Mouse (Mus musculus) hindbrain, embryonic 10.5 days (tissue): ENCODE data around the gene Dennd4a. TPM values are rescaled to one million over a fixed set of nuclear protein-coding genes. Genes with fewer than 3 reads are reported as not detected.

Experiments used
- DNase-seq: peaks from one replicate; pipeline ENCODE4 v3.0.0-alpha.2; 2017; ENCODE audit warnings: low spot score
- H3K27ac ChIP-seq: fragments of 300-500 bp; sonication (generic); 2 replicates; pipeline ENCODE4 v1.5.1; 2016; ENCODE audit warnings: mild to moderate bottlenecking, moderate library complexity
- H3K27me3 ChIP-seq: fragments of 300-500 bp; sonication (generic); 2 replicates; pipeline ENCODE4 v1.6.1; 2016; ENCODE audit warnings: mild to moderate bottlenecking; ENCODE audit not compliant: poor library complexity, insufficient read depth, severe bottlenecking
- H3K36me3 ChIP-seq: fragments of 300-500 bp; sonication (generic); 2 replicates; pipeline ENCODE4 v1.6.1; 2016; ENCODE audit warnings: mild to moderate bottlenecking, moderate library complexity
- H3K4me1 ChIP-seq: fragments of 300-500 bp; sonication (generic); replicated peaks from 2 replicates; pipeline ENCODE4 v1.6.1; 2016; ENCODE audit warnings: mild to moderate bottlenecking
- H3K4me3 ChIP-seq: fragments of 300-500 bp; sonication (generic); 2 replicates; pipeline ENCODE4 v1.5.1; 2016; ENCODE audit warnings: mild to moderate bottlenecking, moderate library complexity
- H3K9me3 ChIP-seq: fragments of 300-500 bp; sonication (generic); 2 replicates; pipeline ENCODE4 v1.6.1; 2016; ENCODE audit warnings: mild to moderate bottlenecking, moderate library complexity
- WGBS: fragments of 180-500 bp; shearing (Covaris S2); methylation state at CpG from one replicate; pipeline ENCODE4 v1.1.7; 2016; 5-methylcytosine and 5-hydroxymethylcytosine counted together
- polyA plus RNA-seq: library from polyadenylated mRNA; unstranded; fragments of >200 nt; fragmentation: Nextera tagmentation; extraction: Ambion mirVana; gene quantifications from 2 replicates; pipeline ENCODE4 v1.2.1, GENCODE M21; 2016

Dennd4a gene
- polyA plus RNA-seq, 1 experiment from 2014 or later, result 8.8 TPM

- H3K36me3 ChIP-seq, result peaks cover 8% of the 10 kb centered on the region
- H3K27me3 ChIP-seq, result no peaks in the 10 kb centered on the region
- no peaks in the 10 kb centered on the region for H3K9me3 ChIP-seq
- peak; percentile 60 for DNase-seq
- 41% methylated on average over 16 of the region's 16 CpGs for WGBS
- H3K27ac ChIP-seq, result peak overlapping the region; percentile 67; the same call in 1 of the 2 replicates
- H3K4me1 ChIP-seq, result peaks cover 7% of the 10 kb centered on the region; the same call in 1 of the 2 replicates
- peak overlapping the region; percentile 43 for H3K4me3 ChIP-seq
These were observed 107.4 kb downstream of the Dennd4a start for GRCm38 (mm10) chr9:64918560-64918959.

DNA sequence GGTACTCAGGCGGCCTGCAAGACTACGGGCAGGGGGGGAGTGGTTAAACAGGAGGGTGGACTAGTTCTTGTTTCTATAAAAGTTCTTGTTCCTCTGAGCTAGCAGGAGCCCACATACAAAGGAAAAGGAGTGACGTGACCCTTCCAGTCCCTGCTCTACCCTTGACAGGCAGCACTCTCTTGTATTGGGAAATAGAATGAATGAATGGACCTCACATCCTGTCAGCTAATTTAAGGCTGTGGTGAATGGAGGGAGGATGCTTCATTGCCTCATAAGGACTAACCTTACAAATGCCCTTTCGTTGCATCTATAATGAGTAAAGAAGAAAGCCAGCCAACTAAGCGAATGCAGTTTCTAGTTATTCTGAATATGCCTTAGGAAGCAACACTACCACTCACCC, 114.6 kb downstream of the Dennd4a start:
- no peak for DNase-seq
- no peaks in the 10 kb centered on the region for H3K27me3 ChIP-seq
- WGBS, result 64% methylated on average over 5 of the region's 5 CpGs
- no peak overlapping the region for H3K27ac ChIP-seq
- H3K4me3 ChIP-seq, result no peak overlapping the region
- no peaks in the 10 kb centered on the region for H3K36me3 ChIP-seq
- H3K4me1 ChIP-seq, result 0 out of 2 replicates have a peak, but pooled peaks cover 2% of the 10 kb centered on the region
- H3K9me3 ChIP-seq, result no peaks in the 10 kb centered on the region

- H3K27me3 ChIP-seq, result no peaks in the 10 kb centered on the region
- H3K4me1 ChIP-seq, result 0 out of 2 replicates have a peak, but pooled peaks cover 2% of the 10 kb centered on the region
- H3K27ac ChIP-seq, result no peak overlapping the region
- 89% methylated on average over 8 of the region's 8 CpGs for WGBS
- H3K9me3 ChIP-seq, result no peaks in the 10 kb centered on the region
- H3K36me3 ChIP-seq, result no peaks in the 10 kb centered on the region
- DNase-seq, result no peak
- H3K4me3 ChIP-seq, result no peak overlapping the region
These were observed 115.3 kb downstream of the Dennd4a start for GRCm38 (mm10) chr9:64926201-64926991.

DNA sequence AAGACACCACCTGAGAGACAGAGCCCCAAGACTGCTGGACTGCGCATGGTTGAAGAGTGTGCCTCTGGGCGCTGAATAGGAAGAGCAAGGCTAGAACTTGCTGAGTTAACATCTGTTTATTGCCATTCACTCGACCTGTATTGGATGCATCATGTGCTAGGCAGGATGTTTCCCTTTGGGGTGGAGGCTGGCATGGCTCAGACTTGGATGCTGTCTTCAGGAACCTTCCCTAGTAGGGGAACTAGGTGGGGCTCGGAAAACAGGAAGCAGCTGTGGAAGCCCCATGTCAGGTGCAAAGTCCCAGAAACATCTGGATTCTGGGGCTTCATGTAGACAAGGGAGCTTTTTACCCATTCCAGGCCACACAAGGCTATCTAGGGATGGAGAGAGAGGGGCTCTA, 119.1 kb downstream of the Dennd4a start:
- Histone ChIP-seq H3K4me1 (peaks cover 17% of the 10 kb centered on the region), H3K36me3 (no peaks in the 10 kb centered on the region), H3K27me3 (no peaks in the 10 kb centered on the region), H3K9me3 (no peaks in the 10 kb centered on the region), H3K4me3 (no peak overlapping the region), H3K27ac (no peak overlapping the region)
- 84% methylated on average over 4 of the region's 4 CpGs for WGBS
- DNase-seq, result no peak

DNA sequence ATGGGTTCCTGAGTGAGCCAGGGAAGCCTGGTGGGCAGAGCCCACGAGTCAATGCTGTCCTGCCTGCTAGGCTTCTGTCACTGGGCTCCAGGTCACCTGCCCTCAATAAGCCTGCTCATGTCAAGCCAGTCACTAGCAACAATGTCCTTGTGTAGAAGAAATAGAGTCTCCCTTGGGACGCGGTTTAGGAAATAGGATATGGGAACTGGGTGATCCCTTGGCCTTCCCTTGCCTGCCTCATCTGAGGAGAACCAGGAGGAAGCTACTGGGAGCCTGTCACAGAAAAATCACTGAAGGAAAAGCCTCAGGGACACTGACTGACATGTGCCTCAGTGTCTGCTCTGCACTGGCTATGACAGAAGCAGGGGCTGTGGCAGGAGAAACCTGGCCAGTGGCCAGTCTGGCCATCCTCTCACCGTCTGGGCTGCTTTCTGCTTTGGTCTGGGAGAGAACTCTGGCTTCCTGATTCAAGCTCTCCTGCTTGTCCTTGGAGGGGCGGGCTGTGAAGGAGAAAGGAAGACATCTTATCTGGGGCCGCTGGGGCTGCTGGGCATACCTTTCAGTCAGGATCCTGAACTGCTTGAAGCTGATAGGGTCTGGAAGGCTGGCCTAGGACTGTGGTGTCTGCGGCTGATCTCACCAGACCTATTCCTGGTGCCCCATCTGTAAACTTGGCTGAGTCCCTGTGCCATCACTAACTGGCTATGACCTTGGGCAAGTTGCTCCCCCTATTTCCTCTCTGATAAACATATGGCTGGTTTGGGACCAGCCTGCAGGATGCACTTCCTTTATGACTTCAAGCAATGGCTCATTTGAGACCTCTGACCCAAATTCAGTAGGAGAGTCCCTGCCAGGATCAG, 120.8 kb downstream of the Dennd4a start:
- Histone ChIP-seq H3K27me3 (no peaks in the 10 kb centered on the region; the same call in none of the 2 replicates), H3K36me3 (no peaks in the 10 kb centered on the region), H3K4me1 (peaks cover 23% of the 10 kb centered on the region), H3K27ac (peak overlapping the region; percentile 20; the same call in 1 of the 2 replicates), H3K4me3 (no peak overlapping the region), H3K9me3 (no peaks in the 10 kb centered on the region)
- no peak for DNase-seq
- 77% methylated on average over 7 of the region's 7 CpGs for WGBS

DNA sequence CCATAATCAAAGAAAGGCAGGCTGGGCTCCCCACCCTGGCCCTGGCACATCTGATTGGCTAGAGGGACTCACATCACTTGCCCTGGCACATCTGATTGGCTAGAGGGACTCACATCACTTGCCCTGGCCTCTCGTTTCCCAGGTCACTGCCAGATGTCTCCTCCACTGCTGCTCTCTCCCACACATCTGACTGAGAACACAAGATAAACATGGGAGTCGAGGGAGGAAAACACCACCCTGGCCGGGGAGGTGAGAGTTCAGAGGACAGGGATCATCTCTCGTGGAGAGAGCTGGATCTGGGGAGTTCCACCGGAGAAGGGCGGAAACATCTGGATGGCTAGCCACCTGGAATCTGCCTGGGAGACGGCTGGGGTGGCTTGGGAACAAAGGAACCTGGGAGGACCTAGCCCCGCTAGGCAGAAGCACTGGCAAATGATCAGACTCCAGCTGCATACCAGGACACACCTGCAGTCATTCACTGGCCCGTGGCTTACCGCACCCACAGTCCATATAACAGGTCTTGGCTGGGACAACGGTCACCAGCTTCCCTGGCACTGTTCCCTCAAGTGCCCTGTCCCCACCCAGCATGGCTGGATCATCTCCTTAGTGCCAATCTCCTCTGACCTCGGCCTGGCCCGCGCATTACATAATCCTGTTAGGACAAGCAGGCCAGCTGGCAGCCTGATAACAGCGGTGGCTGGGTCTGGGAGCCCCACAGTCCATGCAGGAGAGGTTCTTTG, 123.0 kb downstream of the Dennd4a start:
- DNase-seq, result peak; percentile 49
- no peaks in the 10 kb centered on the region; the same call in none of the 2 replicates for H3K27me3 ChIP-seq
- H3K36me3 ChIP-seq, result no peaks in the 10 kb centered on the region
- H3K9me3 ChIP-seq, result no peaks in the 10 kb centered on the region
- H3K27ac ChIP-seq, result peak overlapping the region; percentile 71
- 66% methylated on average over 15 of the region's 15 CpGs for WGBS
- peaks cover 23% of the 10 kb centered on the region for H3K4me1 ChIP-seq
- peak overlapping the region; percentile 16; the same call in 1 of the 2 replicates for H3K4me3 ChIP-seq

DNA sequence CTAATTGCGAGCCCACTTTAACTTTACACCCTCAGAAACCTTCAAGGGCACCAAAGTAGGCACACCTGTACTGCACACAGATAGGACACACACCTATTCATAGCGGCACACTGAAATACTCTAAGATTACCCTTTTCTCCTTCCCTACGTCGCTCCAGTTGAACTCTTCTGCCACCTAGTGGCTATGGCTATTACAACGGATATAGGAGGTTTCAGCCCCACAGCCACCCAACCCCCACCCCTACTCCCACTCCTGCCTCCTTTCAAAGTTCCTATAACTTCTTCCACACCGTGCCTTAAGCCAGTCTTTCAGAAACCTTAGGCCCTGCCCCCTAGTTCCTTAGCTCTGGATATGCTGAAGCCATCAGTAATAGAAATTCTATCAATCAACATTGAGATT, 125.4 kb downstream of the Dennd4a start:
- Histone ChIP-seq H3K4me1 (peaks cover 23% of the 10 kb centered on the region), H3K27me3 (peaks cover 4% of the 10 kb centered on the region), H3K9me3 (no peaks in the 10 kb centered on the region), H3K27ac (peak overlapping the region; percentile 35; the same call in 1 of the 2 replicates), H3K36me3 (no peaks in the 10 kb centered on the region), H3K4me3 (no peak overlapping the region)
- peak; percentile 48 for DNase-seq
- 7% methylated on average over 6 of the region's 6 CpGs for WGBS

- WGBS, result 66% methylated on average over 5 of the region's 5 CpGs
These were observed 126.4 kb downstream of the Dennd4a start for GRCm38 (mm10) chr9:64937491-64937890.

DNA sequence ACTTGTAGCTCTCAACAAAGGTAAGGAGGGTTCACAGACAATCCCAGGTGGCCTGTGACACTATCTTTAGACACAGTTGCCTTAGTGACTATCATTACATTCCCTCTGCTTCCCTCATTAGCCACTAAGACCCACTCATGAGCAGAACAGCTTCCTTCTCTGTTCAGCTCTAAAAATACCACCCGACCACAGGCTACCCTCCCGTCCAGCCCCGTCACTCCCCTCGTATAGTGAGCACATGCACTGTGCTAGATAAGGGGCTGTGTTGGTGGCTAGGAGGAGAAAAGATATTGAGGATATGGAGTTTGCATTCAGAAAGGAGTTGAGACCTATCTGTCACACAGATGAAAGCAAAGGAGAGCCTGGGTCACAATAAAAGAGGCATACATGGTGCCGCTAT, 127.4 kb downstream of the Dennd4a start:
- Histone ChIP-seq H3K4me1 (peaks cover 19% of the 10 kb centered on the region), H3K27ac (no peak overlapping the region), H3K9me3 (no peaks in the 10 kb centered on the region), H3K4me3 (no peak overlapping the region), H3K27me3 (peaks cover 20% of the 10 kb centered on the region), H3K36me3 (no peaks in the 10 kb centered on the region)
- 83% methylated on average over 5 of the region's 5 CpGs for WGBS
- DNase-seq, result no peak

More at GRCm38 (mm10) chr9:64937491-64937890, 126.4 kb downstream of the Dennd4a start:
- no peak overlapping the region for H3K4me3 ChIP-seq
- no peaks in the 10 kb centered on the region for H3K9me3 ChIP-seq
- H3K36me3 ChIP-seq, result no peaks in the 10 kb centered on the region
- H3K4me1 ChIP-seq, result peaks cover 21% of the 10 kb centered on the region
- H3K27me3 ChIP-seq, result peaks cover 9% of the 10 kb centered on the region
- no peak for DNase-seq
- no peak overlapping the region for H3K27ac ChIP-seq

DNA sequence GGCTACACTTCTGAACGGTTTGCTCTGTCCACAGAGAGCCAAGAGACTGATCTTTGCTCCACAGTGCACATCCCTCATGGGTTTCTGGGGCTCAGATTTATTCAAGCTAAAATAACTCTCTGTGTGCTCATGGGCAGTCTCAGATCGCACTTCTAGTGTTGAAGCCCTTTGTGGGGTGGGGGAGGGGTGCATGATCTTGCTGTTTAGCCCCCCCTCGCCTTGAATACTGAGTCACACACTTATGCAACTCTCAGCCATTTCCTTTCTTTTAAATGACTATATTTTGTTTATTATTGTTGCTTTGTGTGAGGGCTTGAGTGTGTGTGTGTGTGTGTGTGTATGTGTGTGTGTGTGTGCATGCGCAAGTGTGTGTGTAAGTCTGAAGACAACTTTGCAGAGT, 128.1 kb downstream of the Dennd4a start:
- Histone ChIP-seq H3K4me3 (no peak overlapping the region), H3K27ac (no peak overlapping the region), H3K4me1 (peaks cover 16% of the 10 kb centered on the region), H3K9me3 (no peaks in the 10 kb centered on the region), H3K36me3 (no peaks in the 10 kb centered on the region), H3K27me3 (peaks cover 26% of the 10 kb centered on the region)
- DNase-seq, result no peak
- 64% methylated on average over 4 of the region's 4 CpGs for WGBS

GRCm38 (mm10) chr9:64939790-64940189, 128.7 kb downstream of the Dennd4a start:
- H3K27me3 ChIP-seq, result peaks cover 31% of the 10 kb centered on the region
- H3K27ac ChIP-seq, result no peak overlapping the region
- H3K9me3 ChIP-seq, result no peaks in the 10 kb centered on the region
- peaks cover 13% of the 10 kb centered on the region; the same call in 1 of the 2 replicates for H3K4me1 ChIP-seq
- WGBS, result 92% methylated on average over 2 of the region's 2 CpGs
- no peak overlapping the region for H3K4me3 ChIP-seq
- no peaks in the 10 kb centered on the region for H3K36me3 ChIP-seq
- no peak for DNase-seq

- WGBS, result 86% methylated on average over 11 of the region's 11 CpGs
These were observed 129.7 kb downstream of the Dennd4a start for GRCm38 (mm10) chr9:64940731-64941346.

More at GRCm38 (mm10) chr9:64940731-64941346, 129.7 kb downstream of the Dennd4a start:
- no peaks in the 10 kb centered on the region for H3K9me3 ChIP-seq
- H3K27me3 ChIP-seq, result peaks cover 38% of the 10 kb centered on the region
- no peak for DNase-seq
- no peaks in the 10 kb centered on the region for H3K36me3 ChIP-seq
- no peak overlapping the region for H3K4me3 ChIP-seq
- no peak overlapping the region for H3K27ac ChIP-seq
- H3K4me1 ChIP-seq, result peaks cover 11% of the 10 kb centered on the region; the same call in 1 of the 2 replicates
